In the genomic region with DNA sequence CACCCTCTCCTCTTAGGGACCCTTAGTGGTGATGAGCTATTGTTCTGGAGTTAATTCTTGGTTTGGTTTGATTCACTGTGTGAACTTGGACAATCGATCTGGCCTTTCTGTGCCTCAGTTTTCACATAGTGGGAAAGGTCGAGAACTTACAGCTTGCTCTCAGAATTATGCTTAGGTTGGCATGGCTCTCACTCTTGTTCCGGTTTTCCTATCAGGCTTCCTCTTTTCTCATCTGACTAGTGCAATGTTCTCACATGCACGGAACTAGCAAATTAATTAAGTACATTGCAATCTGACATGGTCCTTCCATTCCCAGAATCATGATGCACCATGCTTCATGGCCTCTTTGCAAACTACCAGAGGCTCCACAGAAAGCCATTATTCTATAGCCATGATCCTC, we compare ENCODE assay signal across 11 mouse cellular contexts.
"Had no signal": no experiment of that assay in that cellular context is flagged by ENCODE, and none has a peak within 500 bp of the region (broad histone marks: within the 10 kb centered on the region; RNA-seq: fewer than 3 reads in every experiment).

No protein-coding gene starts in this region.

- H3K27me3 ChIP-seq: kidney, embryonic 15.5 days; limb, embryonic 12.5 days; midbrain, embryonic 12.5 days; stomach, embryonic 15.5 days had no signal

- DNase-seq: kidney, adult 2 months; kidney, postnatal 14 days; liver; spleen, adult 18-20 months; thymus, postnatal 4 days had no signal

- ATAC-seq: intestine, embryonic 16.5 days; midbrain, embryonic 16.5 days had no signal

- H3K4me2 ChIP-seq: kidney, embryonic 15.5 days; limb, embryonic 12.5 days; midbrain, embryonic 12.5 days; stomach, embryonic 15.5 days had no signal

- H3K27ac ChIP-seq: kidney, embryonic 15.5 days; limb, embryonic 12.5 days; midbrain, embryonic 12.5 days; stomach, embryonic 15.5 days had no signal

- H3K9ac ChIP-seq: kidney, embryonic 15.5 days; limb, embryonic 12.5 days; midbrain, embryonic 12.5 days; stomach, embryonic 15.5 days had no signal

- H3K9me3 ChIP-seq: kidney, embryonic 15.5 days; limb, embryonic 12.5 days; midbrain, embryonic 12.5 days; stomach, embryonic 15.5 days had no signal

- H3K4me1 ChIP-seq: kidney, embryonic 15.5 days; limb, embryonic 12.5 days; midbrain, embryonic 12.5 days; stomach, embryonic 15.5 days had no signal

- H3K4me3 ChIP-seq: kidney, embryonic 15.5 days; limb, embryonic 12.5 days; midbrain, embryonic 12.5 days; stomach, embryonic 15.5 days had no signal
